In the genomic region with DNA sequence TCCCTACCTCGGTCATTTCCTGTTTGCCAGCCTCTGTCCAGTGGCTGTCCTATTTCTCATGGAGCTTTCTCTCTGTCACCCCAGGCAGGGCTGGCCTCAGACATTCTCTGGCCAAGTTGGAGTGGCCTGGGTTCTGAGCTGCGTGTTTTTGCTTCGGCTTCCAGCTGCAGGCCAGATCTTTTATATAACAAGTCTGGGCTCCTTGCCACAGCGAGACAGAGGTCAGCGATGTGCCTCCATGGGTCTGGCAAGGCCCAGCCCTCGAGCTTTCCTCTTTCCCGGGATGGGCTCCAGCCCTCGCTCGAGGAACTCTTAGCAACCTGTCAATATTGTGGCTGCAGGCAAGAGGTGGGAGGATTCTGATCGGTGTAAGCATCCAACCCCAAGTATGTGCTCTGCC, we compare ENCODE assay signal across 9 mouse cellular contexts. TPM values are rescaled to one million over a fixed set of nuclear protein-coding genes. Genes with fewer than 3 reads are reported as not detected.
DNase-seq lines count a peak whose midpoint lies in the region; TF ChIP-seq lines count a peak whose summit lies in the region.
"Had no signal": no experiment of that assay in that cellular context is flagged by ENCODE, and none has a peak within 500 bp of the region (broad histone marks: within the 10 kb centered on the region; RNA-seq: fewer than 3 reads in every experiment).

No protein-coding gene starts in this region.

- H3K4me3 ChIP-seq in kidney, adult 2 months (ENCODE audit: insufficient read depth, low read depth, low read length), result no peak overlapping the region
- H3K4me3 ChIP-seq: limb, embryonic 12.5 days had no signal

- TF ChIP-seq POLR2A in kidney, adult 2 months (IDR thresholded peaks at IDR 0.05; ENCODE audit: low read depth, low read length), result no peak

- intact Hi-C loops in gastrocnemius, postnatal 14 days (cut with DNase I; ENCODE audit: low total_unique reads), result no loop called here
- intact Hi-C loops in left cerebral cortex, postnatal 4 days (cut with DNase I), result no loop called here

- TF ChIP-seq CTCF in kidney, adult 2 months (conservative IDR thresholded peaks at IDR 0.05; ENCODE audit: insufficient read depth, insufficient read length, low read depth, low read length), result no peak

- no peaks in the 10 kb centered on the region for H3K27me3 ChIP-seq in kidney, adult 2 months (replicated peaks; ENCODE audit: control insufficient read depth, insufficient read depth, low read length)
- H3K27me3 ChIP-seq: limb, embryonic 12.5 days had no signal

- DNase-seq in cerebellum, adult 18-20 months, result peak; percentile 21 to 26
- no peak for DNase-seq in cerebellum, postnatal 36 days
- DNase-seq in Muller cell, postnatal 12 days (ENCODE audit: inconsistent ontology term), result peak; percentile 94
- DNase-seq in gastrocnemius, postnatal 14 days, result peak; percentile 91
- peak; percentile 96 for DNase-seq in kidney, adult 2 months
- peak; percentile 63 for DNase-seq in left cerebral cortex, postnatal 4 days
- peak; percentile 44 for DNase-seq in right cerebral cortex, postnatal 25 days
- no peak for DNase-seq in natural killer cell, adult 2 months (ENCODE audit: low spot score in 2 of 2)

- H3K36me3 ChIP-seq in kidney, adult 2 months (ENCODE audit: control insufficient read depth, insufficient read depth, low read length), result no peaks in the 10 kb centered on the region

- 17% methylated on average over 10 of the region's 10 CpGs for WGBS in kidney, adult 2 months

- peaks cover 15% of the 10 kb centered on the region for H3K4me1 ChIP-seq in kidney, adult 2 months (ENCODE audit: control insufficient read depth, insufficient read depth, low read length)

- H3K27ac ChIP-seq in kidney, adult 2 months (ENCODE audit: insufficient read depth, low read depth, low read length), result peak overlapping the region; percentile 78

RNA-seq across cellular contexts. Expression of a gene that starts 18.9 kb away (rescaled TPM):
- total RNA-seq in gastrocnemius, postnatal 14 days (2021), result 10 to 100 TPM; 36.6 to 37.8 TPM
- 63.6 and 70.6 TPM in 2 replicates for polyA plus RNA-seq in kidney, adult 2 months (2012; rRNA removed)
- total RNA-seq in left cerebral cortex, postnatal 4 days (2021), result 10 to 100 TPM; 85.9 to 87.2 TPM

RNA-seq across cellular contexts. Expression of a gene that starts 28.8 kb away (rescaled TPM):
- 1 to 10 TPM; 4.4 to 6.5 TPM for total RNA-seq in gastrocnemius, postnatal 14 days (2021)
- 20.8 and 22.7 TPM in 2 replicates for polyA plus RNA-seq in kidney, adult 2 months (2012; rRNA removed)
- 1 to 10 TPM; 4.5 to 4.8 TPM for total RNA-seq in left cerebral cortex, postnatal 4 days (2021)

RNA-seq across cellular contexts. Expression of a gene that starts 48.3 kb away (rescaled TPM):
- total RNA-seq in gastrocnemius, postnatal 14 days (2021), result 100 to 1,000 TPM; 173 to 190 TPM
- 43.0 and 66.4 TPM in 2 replicates for polyA plus RNA-seq in kidney, adult 2 months (2012; rRNA removed)
- total RNA-seq in left cerebral cortex, postnatal 4 days (2021), result 100 to 1,000 TPM; 103 to 126 TPM

RNA-seq across cellular contexts. Expression of a gene that starts 55.5 kb away (rescaled TPM):
- total RNA-seq in gastrocnemius, postnatal 14 days (2021), result 10 to 100 TPM; 21.7 to 24.4 TPM
- 27.3 and 30.0 TPM in 2 replicates for polyA plus RNA-seq in kidney, adult 2 months (2012; rRNA removed)
- 10 to 100 TPM; 70.2 to 72.0 TPM for total RNA-seq in left cerebral cortex, postnatal 4 days (2021)

Comparison
In these comparisons a context has a peak if more than half of its experiments do, and no peak if none do; other contexts are left out.
1. DNase-seq: peak in cerebellum, adult 18-20 months (2 of 2), Muller cell, postnatal 12 days (single experiment), gastrocnemius, postnatal 14 days (single experiment), kidney, adult 2 months (single experiment), left cerebral cortex, postnatal 4 days (single experiment) and right cerebral cortex, postnatal 25 days (single experiment); none in cerebellum, postnatal 36 days (0 of 2) and natural killer cell, adult 2 months (0 of 2).